Mouse (Mus musculus): Measurements from ENCODE around the gene Card11.

The Card11 gene

DNA sequence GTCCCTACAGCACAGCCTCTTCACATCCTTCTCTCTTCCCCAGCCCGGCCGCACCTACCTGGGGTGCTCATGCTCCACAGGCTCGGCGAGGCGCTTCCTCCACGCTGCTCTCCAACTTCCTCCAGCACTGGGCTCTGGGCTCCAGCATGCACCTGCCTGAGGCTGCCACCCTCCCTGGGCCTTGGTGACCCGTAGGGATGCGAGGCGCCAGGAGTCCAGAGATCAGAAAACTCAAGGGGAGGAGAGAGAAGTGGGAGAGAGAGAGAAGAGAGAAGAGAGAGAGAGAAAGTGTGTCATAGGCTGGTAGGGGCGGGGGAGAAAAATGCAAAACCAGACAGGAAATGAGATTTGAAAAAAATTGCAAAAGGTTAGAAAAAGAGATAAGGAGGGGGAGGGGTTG is at the start of gene Card11:
Card11 (minus strand) TSS at position 234 of the 400 bp plus-strand sequence.
- DNase-seq (ENCODE audit: low spot score), result no peak

DNA sequence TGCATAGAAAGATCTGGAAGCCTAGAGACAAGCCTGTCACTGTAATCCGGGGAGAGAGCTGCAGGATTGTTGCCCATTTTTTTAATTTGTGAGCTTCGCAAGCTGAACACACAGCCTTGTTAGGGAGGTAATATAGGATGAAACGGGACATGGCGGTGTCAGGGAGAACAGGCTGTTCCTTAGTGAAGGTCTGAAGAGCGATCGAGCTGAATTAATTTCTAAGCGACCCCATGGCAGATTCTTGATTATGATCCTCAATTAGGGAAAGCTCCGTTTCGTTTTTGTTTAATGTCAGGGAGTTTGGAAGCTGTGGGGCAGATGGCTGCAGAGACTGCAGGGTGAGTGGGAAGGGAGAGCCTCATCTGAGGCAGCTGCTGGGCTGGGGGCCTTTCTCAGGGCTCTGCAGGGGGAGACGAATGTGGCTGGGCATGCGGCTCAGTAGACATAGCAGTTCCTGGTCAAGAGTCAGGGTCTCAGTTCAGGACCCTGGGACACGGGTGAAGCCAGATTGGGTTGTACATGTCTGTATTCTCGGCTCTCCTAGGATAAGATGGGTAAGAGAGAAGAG is 47.4 kb upstream of the Card11 start:
- no peak for DNase-seq (ENCODE audit: low spot score)

DNA sequence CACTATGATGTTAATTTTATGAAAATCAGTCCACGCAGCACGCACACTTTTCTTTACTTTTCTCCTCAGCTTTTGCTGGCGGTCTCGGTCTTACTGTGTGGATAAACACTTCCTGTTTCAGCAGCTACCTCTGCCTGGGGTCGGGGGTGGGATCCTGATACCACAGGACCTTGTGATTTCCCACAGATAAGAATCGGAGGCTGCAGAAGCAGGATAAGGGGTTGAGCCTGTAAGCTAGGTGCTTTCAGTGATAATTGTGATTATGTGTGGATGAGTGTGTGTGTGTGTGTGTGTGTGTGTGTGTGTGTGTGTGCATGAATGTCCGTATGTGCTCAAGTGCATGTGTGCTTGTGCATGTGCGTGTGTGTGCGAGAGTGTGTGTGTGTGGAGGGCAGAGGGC is 44.6 kb upstream of the Card11 start:
- DNase-seq (ENCODE audit: low spot score), result no peak

DNA sequence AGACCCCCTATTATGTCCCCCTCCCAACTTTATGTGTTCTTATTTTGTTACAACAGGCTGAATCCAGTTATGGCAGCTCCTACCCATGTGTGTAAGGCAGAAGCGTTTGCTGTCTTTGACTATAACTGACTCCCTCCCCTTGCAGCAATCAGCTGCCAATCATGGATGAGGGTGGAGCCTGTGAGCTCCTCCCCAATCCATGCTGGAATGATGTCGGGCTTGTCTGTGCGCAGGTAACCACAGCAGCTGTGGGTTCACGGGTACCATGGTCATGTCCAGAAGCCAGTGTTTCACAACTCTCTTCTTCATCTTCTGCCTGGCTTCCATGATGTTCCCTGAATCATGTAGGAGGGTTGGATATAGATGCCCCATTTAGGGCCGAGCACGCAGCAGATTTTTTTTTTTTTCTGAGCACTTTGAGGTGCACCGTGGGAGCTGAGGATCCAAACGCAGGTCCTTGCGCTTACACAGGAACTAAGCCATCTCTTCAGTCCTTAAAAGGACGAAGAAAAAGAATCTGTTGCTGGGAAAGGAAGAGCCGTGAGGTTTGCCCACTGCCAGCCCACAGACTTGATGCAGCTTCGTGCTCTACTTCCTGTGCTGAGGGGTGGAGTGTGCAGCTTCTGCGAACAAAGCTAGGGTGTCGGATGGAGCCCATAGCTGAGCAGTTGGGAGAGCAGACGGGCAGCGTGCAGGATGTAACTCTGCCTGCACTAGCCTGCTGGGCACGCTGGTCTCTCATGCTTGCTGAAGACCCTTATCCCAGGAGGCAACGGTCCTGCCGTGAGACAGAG is 43.5 kb upstream of the Card11 start:
- no peak for DNase-seq (ENCODE audit: low spot score)

DNA sequence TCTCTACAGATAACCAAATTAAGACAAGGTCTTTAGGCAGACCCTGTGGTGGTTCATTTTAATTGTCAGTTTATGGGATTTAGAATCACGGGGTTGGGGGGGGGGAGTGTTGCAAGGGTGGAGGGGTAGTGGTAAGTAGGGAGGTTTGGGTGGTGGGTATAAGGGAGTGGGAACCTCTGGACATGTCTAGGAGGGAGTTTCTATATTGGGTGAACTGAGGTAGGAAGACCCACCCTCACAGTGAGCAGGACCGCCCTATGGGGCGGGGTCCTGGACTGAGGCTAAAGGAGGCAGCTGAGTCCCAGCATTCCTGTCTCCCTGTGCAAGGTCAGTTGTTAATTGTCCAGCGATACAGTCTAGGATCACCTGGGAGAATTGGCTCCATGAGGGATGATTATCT is 42.0 kb upstream of the Card11 start:
- no peak for DNase-seq (ENCODE audit: low spot score)

DNA sequence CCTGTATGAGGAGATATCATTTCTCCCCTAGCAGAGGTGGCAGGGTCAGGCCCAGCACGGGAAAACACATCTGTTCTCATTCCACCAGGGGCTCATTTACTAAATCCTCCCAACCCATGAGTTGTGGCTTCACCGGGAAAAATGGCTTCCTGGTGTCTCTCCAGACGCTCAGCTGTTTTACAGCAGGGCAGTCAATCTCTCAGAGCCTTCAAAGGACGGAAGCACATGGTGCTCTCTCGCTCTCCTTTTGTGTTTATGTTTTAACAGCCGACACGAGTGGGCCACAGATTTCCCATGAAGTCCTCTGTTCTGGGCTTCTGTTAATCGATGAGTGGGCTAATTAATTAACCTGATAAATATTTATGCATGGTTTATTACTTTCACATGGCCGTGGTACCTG is 40.5 kb upstream of the Card11 start:
- no peak for DNase-seq (ENCODE audit: low spot score)

DNA sequence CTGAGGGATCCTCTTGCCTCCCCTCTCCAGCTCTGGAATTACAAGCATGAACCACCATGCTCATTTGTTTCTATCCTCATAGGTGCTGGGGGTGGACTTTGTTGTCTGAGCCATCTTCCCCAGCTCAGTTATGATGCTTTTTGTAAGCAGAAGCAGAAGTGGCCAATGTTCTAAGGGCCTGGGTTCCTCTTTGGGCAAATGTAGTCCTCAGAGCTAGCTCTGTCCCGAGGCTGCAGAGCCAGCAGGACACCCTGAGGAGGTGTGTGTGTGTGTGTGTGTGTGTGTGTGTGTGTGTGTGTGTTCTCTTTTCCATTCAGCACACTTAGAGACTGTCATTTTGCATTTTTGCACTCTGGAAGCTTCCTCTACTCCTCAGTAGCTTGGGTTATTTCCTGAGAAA is 38.0 kb upstream of the Card11 start:
- DNase-seq (ENCODE audit: low spot score), result no peak

DNA sequence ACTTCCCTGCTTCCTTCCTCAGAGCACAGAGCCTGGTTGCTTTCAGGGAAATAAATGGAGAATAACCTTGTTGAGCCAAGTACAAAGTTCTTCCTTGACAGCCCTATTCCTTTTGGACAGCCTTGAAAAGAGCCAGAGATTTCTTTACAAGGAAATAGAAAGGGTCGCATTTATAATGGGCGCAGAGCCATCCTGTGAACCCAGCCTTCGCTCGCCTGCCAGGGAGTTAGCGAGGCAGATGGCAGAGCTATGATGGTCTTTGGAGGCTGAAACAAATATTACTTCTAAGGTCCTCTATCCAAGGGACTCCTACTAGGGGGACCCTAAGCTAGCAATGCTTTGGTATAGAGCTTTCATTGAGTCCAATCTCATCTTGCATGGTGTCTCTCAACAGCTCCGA is 35.0 kb upstream of the Card11 start:
- DNase-seq (ENCODE audit: low spot score), result no peak

DNA sequence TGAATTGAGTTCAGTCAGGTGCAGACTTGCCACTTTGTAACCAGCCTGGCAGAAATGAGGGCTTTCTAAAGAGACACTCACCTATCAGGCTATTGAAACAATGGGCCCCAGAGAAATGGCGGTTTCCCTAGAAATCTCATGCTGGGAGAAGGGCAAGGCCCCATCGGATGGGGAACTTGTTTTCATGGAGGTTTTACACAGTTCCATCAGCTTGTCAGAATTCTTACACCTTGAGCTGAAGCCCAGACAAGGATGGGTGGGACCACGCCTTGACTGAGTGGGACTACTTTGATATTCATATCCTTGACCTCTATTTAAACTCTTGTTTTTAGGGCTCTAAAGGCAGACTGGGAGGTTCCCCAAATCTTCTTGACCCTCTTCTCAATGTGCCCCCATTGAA is 33.9 kb upstream of the Card11 start:
- no peak for DNase-seq (ENCODE audit: low spot score)

DNA sequence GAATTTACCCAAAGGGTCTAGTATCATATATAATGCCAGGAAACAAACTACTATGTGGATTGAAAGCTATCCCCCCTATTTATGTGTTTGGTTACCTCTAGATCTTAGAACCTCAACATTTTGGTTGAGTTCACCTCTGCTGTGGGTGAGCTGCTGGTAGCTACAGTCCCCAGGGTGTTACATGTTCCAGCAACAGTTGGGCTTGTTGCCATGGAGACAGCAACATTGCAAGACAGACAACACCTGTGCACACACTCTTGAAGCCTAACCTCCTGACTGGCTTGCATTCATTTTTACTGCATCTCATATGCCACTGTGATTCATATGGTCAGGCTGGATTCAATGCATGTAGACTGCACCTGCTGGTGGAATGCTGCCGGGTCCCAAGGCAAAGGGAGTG is 32.6 kb upstream of the Card11 start:
- no peak for DNase-seq (ENCODE audit: low spot score)

DNA sequence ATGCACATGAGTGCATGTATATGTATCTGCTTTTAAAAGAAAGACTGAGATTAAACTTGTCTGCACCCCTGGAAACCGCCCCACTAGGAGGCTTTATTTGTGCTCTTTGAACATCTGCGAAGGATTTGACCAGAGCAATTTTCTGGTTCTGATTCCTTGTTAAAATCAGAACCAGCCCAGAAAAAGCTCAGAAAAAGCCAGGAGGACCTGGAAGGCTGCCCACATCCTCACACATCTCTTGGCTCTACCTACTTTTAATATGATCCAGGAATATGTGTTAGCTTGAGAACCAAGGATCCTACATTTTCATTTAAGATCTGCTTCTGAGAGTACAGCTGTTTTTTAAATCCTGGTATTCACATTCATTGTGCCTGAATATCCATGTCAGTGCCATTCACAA is 29.0 kb upstream of the Card11 start:
- DNase-seq (ENCODE audit: low spot score), result no peak

DNA sequence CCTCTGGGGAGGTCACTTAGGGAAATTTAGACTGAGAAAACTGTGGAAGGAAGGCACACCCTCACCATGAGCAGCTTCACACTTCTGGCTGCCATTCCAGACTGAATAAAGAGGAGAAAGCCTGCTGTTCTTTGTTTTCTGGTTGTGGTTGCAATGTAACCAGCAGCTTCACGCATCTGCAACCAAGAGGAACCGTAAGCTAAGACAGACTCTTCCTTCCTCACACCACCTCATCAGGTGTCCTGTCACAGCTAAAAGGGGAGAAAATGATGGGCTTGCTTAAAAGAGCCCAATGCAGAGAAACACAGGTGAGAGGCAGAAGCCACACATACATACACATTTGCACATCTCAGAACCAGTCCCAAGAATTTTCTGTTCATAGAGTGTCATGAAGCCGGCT is 25.3 kb upstream of the Card11 start:
- no peak for DNase-seq (ENCODE audit: low spot score)

DNA sequence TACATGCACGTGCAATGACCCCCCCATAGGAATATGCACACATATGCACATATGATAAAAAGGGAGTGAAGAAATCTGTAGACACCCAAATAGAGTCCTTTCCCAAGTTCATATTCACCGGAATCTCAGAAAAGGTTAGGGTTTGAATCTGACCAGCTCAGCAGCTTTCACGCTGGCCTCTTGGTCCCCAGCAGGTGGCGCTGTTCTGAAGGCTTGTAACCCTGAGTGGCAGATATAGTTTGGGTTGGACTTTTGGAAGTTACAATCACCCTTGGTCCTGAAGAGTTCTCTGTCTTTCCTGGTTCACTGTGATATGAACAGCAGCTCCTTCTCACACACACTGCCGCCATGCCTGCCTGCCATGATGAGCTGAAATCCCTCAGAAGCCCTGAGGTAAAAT is 24.1 kb upstream of the Card11 start:
- DNase-seq (ENCODE audit: low spot score), result no peak

DNA sequence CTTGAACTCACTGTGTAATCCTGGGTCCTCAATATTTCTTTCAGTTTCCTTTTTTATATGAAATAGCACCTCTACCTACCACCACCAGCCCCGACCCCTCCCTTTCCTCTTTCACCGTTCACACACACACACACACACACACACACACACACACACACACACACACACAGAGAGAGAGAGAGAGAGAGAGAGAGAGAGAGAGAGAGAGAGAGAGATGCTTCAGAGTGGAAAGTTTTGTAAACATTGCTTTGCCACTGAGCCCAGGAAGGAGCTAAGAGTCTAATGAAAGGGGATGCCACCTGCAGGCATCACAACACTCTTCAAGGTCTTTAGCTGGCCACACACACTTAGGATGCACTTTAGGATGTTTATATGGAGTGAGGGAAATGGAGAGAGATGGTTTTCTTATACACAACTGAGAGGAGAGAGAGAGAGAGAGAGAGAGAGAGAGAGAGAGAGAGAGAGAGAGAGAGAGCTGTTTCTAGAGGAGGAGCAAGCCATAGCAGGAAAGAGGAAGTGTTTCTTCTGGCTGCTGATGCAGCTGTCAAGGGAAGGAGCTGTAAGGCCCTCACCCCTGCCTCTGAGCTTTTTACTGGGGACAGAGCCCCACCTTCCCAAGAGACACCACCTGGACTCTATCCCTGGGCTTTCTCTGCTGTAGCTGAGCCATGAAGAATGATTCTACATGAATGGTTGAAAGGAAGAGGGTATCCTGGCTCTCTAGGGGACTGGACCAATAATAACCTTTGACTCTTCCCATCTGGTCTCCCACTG is 17.7 kb upstream of the Card11 start:
- no peak for DNase-seq (ENCODE audit: low spot score)

DNA sequence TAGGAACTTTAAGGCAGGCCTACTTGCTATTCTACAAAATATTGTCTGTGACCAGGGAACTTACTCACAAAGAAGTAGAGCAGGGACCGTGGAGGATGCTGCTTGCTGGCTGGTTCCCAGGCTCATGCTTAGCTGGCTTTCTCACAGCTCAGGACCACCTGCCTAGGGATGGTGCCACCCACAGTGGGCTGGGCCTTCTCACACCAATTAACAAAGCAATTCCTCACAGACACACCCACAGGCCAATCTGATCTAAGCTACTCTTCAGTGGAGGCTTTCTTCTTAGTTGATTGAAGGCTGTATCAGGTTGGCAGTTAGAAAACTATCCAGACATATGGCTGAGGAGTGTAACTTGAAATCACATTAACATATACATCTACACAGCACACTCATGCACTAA is 15.7 kb upstream of the Card11 start:
- no peak for DNase-seq (ENCODE audit: low spot score)

DNA sequence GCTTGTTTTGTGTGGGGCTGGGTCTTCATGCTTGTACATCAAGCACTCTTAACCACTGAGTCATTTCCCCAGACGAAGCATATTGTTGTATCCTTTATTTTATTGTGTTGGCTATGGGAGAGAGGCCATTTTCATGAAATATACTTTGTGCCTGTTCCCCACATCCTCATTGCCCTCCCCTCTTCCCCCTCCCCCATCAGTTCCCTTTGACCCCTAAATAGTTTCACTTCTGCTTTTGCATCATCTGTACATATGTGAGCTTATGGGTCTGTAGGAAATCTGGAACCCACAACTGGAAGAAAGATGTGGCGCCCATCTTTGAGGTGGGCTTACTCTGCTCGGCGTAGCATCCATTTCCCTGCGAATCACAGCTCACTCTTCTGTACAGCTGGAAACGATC is 13.8 kb upstream of the Card11 start:
- no peak for DNase-seq (ENCODE audit: low spot score)

DNA sequence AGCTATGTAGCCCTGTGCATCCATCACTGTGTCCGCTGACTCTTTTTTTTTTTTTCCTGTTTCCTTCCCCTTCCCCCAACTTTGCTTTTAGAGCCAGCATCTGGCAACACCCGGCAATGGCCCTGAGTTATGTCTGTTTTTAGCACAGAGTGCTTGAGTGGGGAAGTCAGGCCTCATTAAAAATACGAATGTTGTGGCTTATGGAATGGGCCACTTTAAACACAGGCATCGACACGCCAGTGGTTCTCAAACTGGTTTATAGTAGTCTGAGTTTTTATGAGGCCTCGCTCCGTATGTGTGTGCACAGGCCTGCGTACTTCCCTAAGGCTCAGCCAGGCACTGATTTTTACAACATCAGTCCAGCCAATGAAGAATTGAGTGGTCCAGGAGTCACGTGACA is 13.1 kb upstream of the Card11 start:
- DNase-seq (ENCODE audit: low spot score), result no peak

DNA sequence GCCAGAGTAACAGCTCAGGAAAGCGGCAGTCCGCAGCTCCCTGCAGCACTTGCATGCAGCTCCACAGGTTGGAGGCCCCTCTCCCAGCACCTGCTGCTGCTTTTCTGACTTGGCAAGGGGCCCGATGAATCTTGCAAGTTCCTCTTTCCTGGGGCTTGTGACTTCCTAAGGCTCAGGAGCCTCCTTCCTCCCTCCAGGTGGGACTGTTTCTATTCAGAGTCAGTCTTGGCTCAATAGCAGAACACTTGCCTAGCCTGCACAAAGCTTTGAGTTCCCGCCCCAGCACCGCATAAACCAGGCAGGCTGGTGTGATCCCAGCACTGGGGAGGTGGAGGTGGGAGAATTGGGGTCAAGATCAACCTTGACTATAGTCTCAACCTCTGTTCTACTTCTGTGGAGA is 5.1 kb upstream of the Card11 start:
- DNase-seq (ENCODE audit: low spot score), result no peak

DNA sequence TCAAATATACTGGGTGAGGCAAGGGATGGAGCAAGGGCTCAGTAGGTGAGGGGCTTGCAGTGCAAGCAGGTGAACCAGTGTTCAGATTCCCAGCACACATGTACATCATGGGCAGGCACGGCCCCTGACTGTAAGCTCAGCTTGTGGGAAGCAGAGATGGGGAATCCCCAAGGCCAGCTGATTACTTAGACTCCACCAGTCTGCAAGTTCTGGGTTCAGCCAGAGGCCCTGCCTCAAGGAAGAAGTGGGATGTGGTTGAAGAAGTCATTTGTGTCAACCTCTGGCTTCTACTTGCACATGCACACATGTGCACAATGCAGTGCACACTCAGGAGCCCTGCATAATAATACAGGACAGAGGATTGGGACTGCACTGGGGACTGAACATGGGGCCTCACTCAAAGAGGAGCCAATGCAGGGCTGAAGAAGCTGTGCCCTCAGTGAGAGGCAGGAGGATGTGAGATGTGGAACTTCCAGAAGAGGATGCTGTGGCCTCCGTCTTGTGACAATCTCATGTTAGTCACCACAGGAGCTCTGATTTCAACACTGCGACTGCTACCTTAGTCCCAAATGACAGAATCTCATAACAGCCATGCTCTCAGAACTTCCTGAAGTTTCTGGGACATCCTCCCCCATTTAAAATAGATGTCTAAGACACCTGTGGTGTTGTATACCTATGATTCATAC is 3.8 kb upstream of the Card11 start:
- DNase-seq (ENCODE audit: low spot score), result no peak

DNA sequence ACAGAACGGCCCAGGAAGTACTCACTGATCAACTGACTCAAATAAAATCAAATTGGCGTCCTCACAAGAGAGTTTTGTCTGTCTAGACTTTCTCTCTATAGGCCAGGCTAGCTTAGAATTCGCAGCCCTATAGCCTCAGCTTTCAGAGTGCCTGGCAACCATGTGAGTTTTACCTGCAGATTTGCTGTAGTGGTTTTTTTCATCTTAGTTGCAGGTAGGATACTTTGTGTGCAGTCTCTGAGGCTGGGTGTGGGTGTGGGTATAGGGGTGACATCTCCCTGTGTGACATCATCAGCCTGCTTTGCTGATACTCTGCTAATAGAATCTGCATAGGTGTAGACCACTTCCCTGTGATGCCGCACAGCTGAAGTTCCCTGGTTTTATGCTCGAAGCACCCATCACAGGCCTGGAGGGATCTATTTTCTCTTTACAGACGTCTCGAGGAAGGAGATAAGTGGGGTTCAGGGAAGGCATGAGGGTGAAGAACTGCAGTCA is 1.2 kb downstream of the Card11 start:
- no peak for DNase-seq (ENCODE audit: low spot score)

DNA sequence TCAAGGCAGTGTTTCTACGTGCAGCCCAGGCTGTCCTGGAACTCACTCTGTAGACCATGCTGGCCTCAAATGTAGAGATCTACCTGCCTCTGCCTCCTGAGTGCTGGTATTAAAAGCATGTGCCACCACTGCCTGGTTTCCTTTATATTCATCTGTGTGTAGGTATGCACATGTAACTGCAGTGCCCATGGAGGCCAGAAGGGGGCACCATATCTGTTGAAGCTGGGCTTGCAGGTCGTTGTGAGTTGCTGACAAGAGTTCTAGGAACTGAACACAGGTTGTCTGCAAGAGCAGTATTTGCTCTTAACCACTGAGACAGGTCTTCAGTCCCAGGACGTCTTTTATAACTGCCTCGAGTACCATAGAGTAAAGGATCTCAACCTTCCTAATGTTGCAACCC is 2.6 kb downstream of the Card11 start:
- no peak for DNase-seq (ENCODE audit: low spot score)
